Mouse (Mus musculus): ENCODE data around the gene Iqgap1. TPM values are rescaled to one million over a fixed set of nuclear protein-coding genes. Genes with fewer than 3 reads are reported as not detected.

The Iqgap1 gene
- total and polyA plus RNA-seq, 3 experiments: 20.6 to 87.9 (median 58.8) TPM

DNA sequence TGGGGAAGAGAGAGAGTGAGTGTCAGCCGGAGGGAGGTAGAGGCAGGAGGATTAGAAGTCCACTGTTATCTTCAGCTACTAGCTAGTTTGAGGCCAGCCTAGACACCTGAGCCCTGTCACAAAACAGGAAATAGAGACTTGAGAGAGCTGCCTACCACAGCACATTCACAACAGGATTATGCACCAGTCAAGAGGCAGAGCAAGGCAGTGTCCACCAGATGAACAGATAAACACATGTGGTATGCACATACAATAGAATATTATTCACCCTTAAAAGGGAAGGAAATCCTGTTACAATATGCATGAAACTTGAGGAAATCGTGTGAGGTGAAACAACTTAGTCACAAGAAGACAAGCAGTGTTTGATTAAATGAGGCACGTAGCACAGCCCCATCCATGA lies 153.5 kb downstream of the Iqgap1 start (continued):
- TF ChIP-seq NRF1 (IDR thresholded peaks at IDR 0.05; ENCODE audit: insufficient read depth, low read depth, low read length, poor library complexity, severe bottlenecking): no peak
- 0 out of 2 replicates have a peak, but pooled peaks have one; percentile 16 for TF ChIP-seq MXI1 (IDR thresholded peaks at IDR 0.05; ENCODE audit: low read depth, low read length)
- no peak for TF ChIP-seq MYB (IDR thresholded peaks at IDR 0.05; ENCODE audit: low read depth, low read length)
- no peak for TF ChIP-seq UBTF (IDR thresholded peaks at IDR 0.05; ENCODE audit: borderline replicate concordance, insufficient read depth, low read depth, low read length)
- TF ChIP-seq BHLHE40 (IDR thresholded peaks at IDR 0.05; ENCODE audit: borderline replicate concordance, low read depth, low read length): no peak
- no peak for TF ChIP-seq KAT2A (conservative IDR thresholded peaks at IDR 0.05; ENCODE audit: low read depth, low read length)
- TF ChIP-seq POLR2AphosphoS5 (IDR thresholded peaks at IDR 0.05; ENCODE audit: borderline replicate concordance, low read depth, low read length): no peak
- TF ChIP-seq ZC3H11A (IDR thresholded peaks at IDR 0.05; ENCODE audit: low read depth, low read length): 0 out of 2 replicates have a peak, but pooled peaks have one; percentile 3
- 0 out of 2 replicates have a peak, but pooled peaks have one; percentile 35 for TF ChIP-seq MAX (IDR thresholded peaks at IDR 0.05; ENCODE audit: low read length)
- TF ChIP-seq USF1 (IDR thresholded peaks at IDR 0.05; ENCODE audit: low read depth, low read length): no peak
- TF ChIP-seq NELFE (IDR thresholded peaks at IDR 0.05; ENCODE audit: low read depth, low read length): no peak
- no peak for TF ChIP-seq ZKSCAN1 (IDR thresholded peaks at IDR 0.05; ENCODE audit: low read depth, low read length)
- no peak for TF ChIP-seq USF2 (IDR thresholded peaks at IDR 0.05; ENCODE audit: borderline replicate concordance in 1 of 2, insufficient read depth in 1 of 2, low read depth in 1 of 2, low read length in 2 of 2)
- TF ChIP-seq E2F4 (IDR thresholded peaks at IDR 0.05; ENCODE audit: borderline replicate concordance, low read depth, low read length): no peak
- no peak for TF ChIP-seq TBP (IDR thresholded peaks at IDR 0.05; ENCODE audit: low read depth, low read length)
- TF ChIP-seq MYC (IDR thresholded peaks at IDR 0.05; ENCODE audit: low read depth, low read length): 0 out of 2 replicates have a peak, but pooled peaks have one; percentile 32

GRCm38 (mm10) chr7:80670889-80671288 lies 154.9 kb downstream of the Iqgap1 start:
- Histone ChIP-seq H3K27me3 (ENCODE audit: control insufficient read depth in 1 of 2, insufficient read depth in 2 of 2, low read length in 2 of 2) (no peaks in the 10 kb centered on the region), H3K36me3 (ENCODE audit: control insufficient read depth in 1 of 2, insufficient read depth in 2 of 2, low read length in 2 of 2) (peaks cover 3 to 26% of the 10 kb centered on the region in 2 experiments; a peak in 3 of 4 replicates), H3K27ac (ENCODE audit: control insufficient read depth, low read depth, low read length) (no peak overlapping the region), H3K9me3 (replicated peaks; ENCODE audit: insufficient read depth, low read length) (no peaks in the 10 kb centered on the region), H3K9ac (ENCODE audit: control insufficient read depth, low read depth, low read length, poor library complexity, severe bottlenecking) (no peak overlapping the region), H3K79me2 (ENCODE audit: control insufficient read depth, insufficient read depth, low read length, poor library complexity) (no peaks in the 10 kb centered on the region), H3K4me1 (ENCODE audit: control insufficient read depth in 1 of 2, insufficient read depth in 2 of 2, low read length in 2 of 2) (peaks cover 18 to 26% of the 10 kb centered on the region in 2 experiments), H3K4me3 (ENCODE audit: control insufficient read depth in 1 of 2, insufficient read depth in 1 of 2, low read depth in 2 of 2, low read length in 2 of 2) (no peak overlapping the region)
- DNase-seq (ENCODE audit: low read depth, low spot score): no peak
- TF ChIP-seq KAT2A (conservative IDR thresholded peaks at IDR 0.05; ENCODE audit: low read depth, low read length) (no peak), POLR2AphosphoS2 (IDR thresholded peaks at IDR 0.05; ENCODE audit: low read length) (no peak), TAL1 (IDR thresholded peaks at IDR 0.05; ENCODE audit: low read length) (no peak), MXI1 (IDR thresholded peaks at IDR 0.05; ENCODE audit: low read depth, low read length) (no peak), MEF2A (IDR thresholded peaks at IDR 0.05; ENCODE audit: extremely low read depth, insufficient replicate concordance, low read depth, low read length, poor library complexity, severe bottlenecking) (no peak), ZC3H11A (IDR thresholded peaks at IDR 0.05; ENCODE audit: low read depth, low read length) (no peak)

Data from MEL (cell line).